8 mouse cellular contexts compared by ENCODE assay signal in the genomic region with DNA sequence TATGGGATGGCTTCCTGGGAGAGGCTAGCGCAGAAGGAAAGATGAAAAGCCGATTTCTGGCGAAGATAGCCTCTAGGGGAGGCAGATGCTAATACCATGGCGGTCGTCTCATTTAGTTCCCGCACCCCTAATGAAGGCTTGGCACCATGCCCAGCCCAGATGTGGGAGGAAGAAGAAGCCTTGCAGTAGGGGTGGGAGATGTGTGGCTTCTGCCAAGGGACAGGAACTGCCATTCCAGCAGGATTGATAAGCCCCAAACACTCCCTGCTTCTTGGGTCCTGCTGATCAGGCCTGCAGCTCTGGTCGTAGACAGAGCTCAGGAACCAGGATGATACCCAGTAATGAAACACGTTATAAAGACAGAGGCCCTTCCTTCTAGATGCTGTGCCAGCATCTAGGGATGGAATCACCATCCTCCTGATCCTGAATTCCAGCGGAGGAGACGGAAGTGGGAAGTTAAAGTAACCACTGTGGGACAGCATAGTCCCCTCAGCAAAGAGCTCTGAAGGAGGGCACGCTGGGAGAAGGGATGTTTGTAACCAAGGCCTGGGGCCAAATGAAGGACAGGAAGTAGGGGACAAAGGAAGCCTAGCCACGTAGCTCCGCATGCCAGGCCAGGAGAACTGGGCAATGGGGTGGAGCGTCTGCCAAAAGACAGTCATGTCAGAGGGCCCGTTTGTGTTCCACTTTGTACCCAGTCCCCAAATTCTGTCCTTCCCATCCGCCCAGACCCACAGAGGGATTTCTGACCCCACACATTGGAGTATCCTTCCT. TPM values are rescaled to one million over a fixed set of nuclear protein-coding genes. Genes with fewer than 3 reads are reported as not detected.
A peak's percentile ranks its signal among the peaks of the same experiment; 100 is the strongest.
DNase-seq lines count a peak whose midpoint lies in the region; ATAC-seq and TF ChIP-seq lines count a peak whose summit lies in the region.

No protein-coding gene starts in this region.

- no peaks in the 10 kb centered on the region for H3K9me3 ChIP-seq in kidney, embryonic 14.5 days (ENCODE audit: control insufficient read depth, low read length)
- no peaks in the 10 kb centered on the region for H3K9me3 ChIP-seq in heart, embryonic 14.5 days (ENCODE audit: control insufficient read depth, low read length)
- no peaks in the 10 kb centered on the region for H3K9me3 ChIP-seq in midbrain, embryonic 15.5 days

- intact Hi-C loops in left cerebral cortex, postnatal 36 days (cut with DNase I): no loop called here

- no peaks in the 10 kb centered on the region for H3K36me3 ChIP-seq in kidney, embryonic 14.5 days (ENCODE audit: control insufficient read depth, insufficient read depth, low read length)
- H3K36me3 ChIP-seq in heart, embryonic 14.5 days (ENCODE audit: control insufficient read depth, insufficient read depth, low read length): no peaks in the 10 kb centered on the region
- H3K36me3 ChIP-seq in midbrain, embryonic 15.5 days (replicated peaks): no peaks in the 10 kb centered on the region

- no peak for TF ChIP-seq POLR2A in brain, embryonic 14.5 days (IDR thresholded peaks at IDR 0.05; ENCODE audit: borderline replicate concordance, extremely low read depth, insufficient read depth, insufficient read length, poor library complexity, severe bottlenecking)

- no peak for DNase-seq in kidney, adult 18-20 months
- peak; percentile 91 for DNase-seq in brain, embryonic 14.5 days (ENCODE audit: low read depth)
- DNase-seq in left cerebral cortex, postnatal 36 days (ENCODE audit: low spot score in 2 of 2): peak; percentile 28 to 29
- DNase-seq in thymus, postnatal 36 days: no peak

- peak overlapping the region; percentile 91 for H3K4me2 ChIP-seq in kidney, embryonic 14.5 days (replicated peaks; ENCODE audit: low read depth, low read length)
- peak overlapping the region; percentile 76 for H3K4me2 ChIP-seq in heart, embryonic 14.5 days (ENCODE audit: low read length)
- peak overlapping the region; percentile 80 for H3K4me2 ChIP-seq in midbrain, embryonic 15.5 days

- H3K27me3 ChIP-seq in kidney, embryonic 14.5 days (ENCODE audit: control insufficient read depth, insufficient read depth, low read length): no peaks in the 10 kb centered on the region
- H3K27me3 ChIP-seq in heart, embryonic 14.5 days (ENCODE audit: control insufficient read depth, insufficient read depth, low read length): peaks cover 6% of the 10 kb centered on the region; the same call in 1 of the 2 replicates
- H3K27me3 ChIP-seq in midbrain, embryonic 15.5 days (replicated peaks): no peaks in the 10 kb centered on the region

- ATAC-seq in kidney, embryonic 14.5 days (ENCODE audit: low FRiP score, low TSS enrichment): no peak
- ATAC-seq in heart, embryonic 14.5 days (ENCODE audit: insufficient number of reproducible peaks, insufficient read depth, low FRiP score, low read depth): no peak
- no peak for ATAC-seq in midbrain, embryonic 15.5 days (replicated peaks)
- ATAC-seq in monocyte, adult 5-6 weeks (replicated peaks; ENCODE audit: insufficient number of reproducible peaks, low FRiP score, low TSS enrichment, poor library complexity, severe bottlenecking): no peak

- peak; percentile 8; the same call in 1 of the 2 replicates for TF ChIP-seq CTCF in brain, embryonic 14.5 days (IDR thresholded peaks at IDR 0.05; ENCODE audit: borderline replicate concordance, extremely low read depth, insufficient read depth, insufficient read length)

- WGBS in kidney, embryonic 14.5 days: 55% methylated on average over 16 of the region's 16 CpGs
- WGBS in heart, embryonic 14.5 days: 50% methylated on average over 16 of the region's 16 CpGs
- WGBS in midbrain, embryonic 15.5 days: 33% methylated on average over 16 of the region's 16 CpGs

- H3K9ac ChIP-seq in kidney, embryonic 14.5 days (ENCODE audit: low read depth, low read length): peak overlapping the region; percentile 25; the same call in 1 of the 2 replicates
- H3K9ac ChIP-seq in heart, embryonic 14.5 days (ENCODE audit: low read length): 0 out of 2 replicates have a peak overlapping the region, but pooled peaks have one; percentile 8
- peak overlapping the region; percentile 81 for H3K9ac ChIP-seq in midbrain, embryonic 15.5 days

- peak overlapping the region; percentile 2; the same call in 1 of the 2 replicates for H3K27ac ChIP-seq in kidney, embryonic 14.5 days (ENCODE audit: low read depth, low read length)
- peak overlapping the region; percentile 3 to 19; a peak in 1 of 4 replicates for H3K27ac ChIP-seq in heart, embryonic 14.5 days (replicated peaks in 1 of 2; ENCODE audit: control insufficient read depth in 1 of 2, insufficient read depth in 1 of 2, low read depth in 2 of 2, low read length in 2 of 2)
- peak overlapping the region; percentile 87 for H3K27ac ChIP-seq in midbrain, embryonic 15.5 days

- no peak overlapping the region for H3K4me3 ChIP-seq in kidney, embryonic 14.5 days (ENCODE audit: low read length)
- peak overlapping the region in 1 of 2 experiments; percentile 74; a peak in 1 of 4 replicates for H3K4me3 ChIP-seq in heart, embryonic 14.5 days (ENCODE audit: control insufficient read depth in 1 of 2, insufficient read depth in 1 of 2, low read depth in 1 of 2, low read length in 2 of 2)
- peak overlapping the region; percentile 59 for H3K4me3 ChIP-seq in midbrain, embryonic 15.5 days

- H3K4me1 ChIP-seq in kidney, embryonic 14.5 days (ENCODE audit: control insufficient read depth, insufficient read depth, low read length): peaks cover 34% of the 10 kb centered on the region
- H3K4me1 ChIP-seq in heart, embryonic 14.5 days (ENCODE audit: control insufficient read depth in 2 of 2, insufficient read depth in 2 of 2, low read length in 2 of 2): peaks cover 18 to 34% of the 10 kb centered on the region in 2 experiments
- H3K4me1 ChIP-seq in midbrain, embryonic 15.5 days: peaks cover 44% of the 10 kb centered on the region

RNA-seq across cellular contexts. Expression of gene Cdr2l, which starts 2.2 kb away (rescaled TPM):
- 11.5 and 13.0 TPM in 2 replicates for polyA plus RNA-seq in kidney, embryonic 14.5 days (2014; fragmentation: Nextera tagmentation; extraction: Ambion mirVana)
- polyA plus RNA-seq in brain, embryonic 14.5 days (2012; rRNA removed): 39.1 and 50.8 TPM in 2 replicates
- 10.3 and 10.5 TPM in 2 replicates for polyA plus RNA-seq in heart, embryonic 14.5 days (2014; fragmentation: Nextera tagmentation; extraction: Ambion mirVana)
- total RNA-seq in left cerebral cortex, postnatal 36 days (2021): 10 to 100 TPM; 20.6 to 23.1 TPM
- 26.9 and 27.3 TPM in 2 replicates for polyA plus RNA-seq in midbrain, embryonic 15.5 days (2015; fragmentation: Nextera tagmentation; extraction: Ambion mirVana)
- not detected in 3 replicates for total RNA-seq in monocyte, adult 5-6 weeks (2017)

RNA-seq across cellular contexts. Expression of gene Hid1, which starts 16.3 kb away (rescaled TPM):
- 2.3 and 4.4 TPM in 2 replicates for polyA plus RNA-seq in kidney, embryonic 14.5 days (2014; fragmentation: Nextera tagmentation; extraction: Ambion mirVana)
- polyA plus RNA-seq in brain, embryonic 14.5 days (2012; rRNA removed): 61.7 and 64.8 TPM in 2 replicates
- polyA plus RNA-seq in heart, embryonic 14.5 days (2014; fragmentation: Nextera tagmentation; extraction: Ambion mirVana): 7.4 and 7.8 TPM in 2 replicates
- total RNA-seq in left cerebral cortex, postnatal 36 days (2021): 100 to 1,000 TPM; 106 to 107 TPM
- 67.0 and 67.2 TPM in 2 replicates for polyA plus RNA-seq in midbrain, embryonic 15.5 days (2015; fragmentation: Nextera tagmentation; extraction: Ambion mirVana)
- 4.7 to 13.4 TPM (median 7.5 TPM) in 3 replicates for total RNA-seq in monocyte, adult 5-6 weeks (2017)

RNA-seq across cellular contexts. Expression of gene Mrpl58, which starts 19.7 kb away (rescaled TPM):
- polyA plus RNA-seq in kidney, embryonic 14.5 days (2014; fragmentation: Nextera tagmentation; extraction: Ambion mirVana): 235 and 261 TPM in 2 replicates
- 115 and 126 TPM in 2 replicates for polyA plus RNA-seq in brain, embryonic 14.5 days (2012; rRNA removed)
- 191 and 195 TPM in 2 replicates for polyA plus RNA-seq in heart, embryonic 14.5 days (2014; fragmentation: Nextera tagmentation; extraction: Ambion mirVana)
- 100 to 1,000 TPM; 115 to 119 TPM for total RNA-seq in left cerebral cortex, postnatal 36 days (2021)
- 182 and 191 TPM in 2 replicates for polyA plus RNA-seq in midbrain, embryonic 15.5 days (2015; fragmentation: Nextera tagmentation; extraction: Ambion mirVana)
- total RNA-seq in monocyte, adult 5-6 weeks (2017): 57.9 to 84.5 TPM (median 60.9 TPM) in 3 replicates

RNA-seq across cellular contexts. Expression of gene Atp5h, which starts 35.9 kb away (rescaled TPM):
- polyA plus RNA-seq in kidney, embryonic 14.5 days (2014; fragmentation: Nextera tagmentation; extraction: Ambion mirVana): 962 and 1,151 TPM in 2 replicates
- polyA plus RNA-seq in brain, embryonic 14.5 days (2012; rRNA removed): 399 and 402 TPM in 2 replicates
- polyA plus RNA-seq in heart, embryonic 14.5 days (2014; fragmentation: Nextera tagmentation; extraction: Ambion mirVana): 2,259 and 2,271 TPM in 2 replicates
- 100 to 1,000 TPM; 417 to 474 TPM for total RNA-seq in left cerebral cortex, postnatal 36 days (2021)
- polyA plus RNA-seq in midbrain, embryonic 15.5 days (2015; fragmentation: Nextera tagmentation; extraction: Ambion mirVana): 782 and 789 TPM in 2 replicates
- 553 to 728 TPM (median 631 TPM) in 3 replicates for total RNA-seq in monocyte, adult 5-6 weeks (2017)

RNA-seq across cellular contexts. Expression of gene Kctd2, which starts 36.0 kb away (rescaled TPM):
- polyA plus RNA-seq in kidney, embryonic 14.5 days (2014; fragmentation: Nextera tagmentation; extraction: Ambion mirVana): 22.7 and 23.9 TPM in 2 replicates
- 45.9 and 46.8 TPM in 2 replicates for polyA plus RNA-seq in brain, embryonic 14.5 days (2012; rRNA removed)
- polyA plus RNA-seq in heart, embryonic 14.5 days (2014; fragmentation: Nextera tagmentation; extraction: Ambion mirVana): 19.3 and 23.5 TPM in 2 replicates
- total RNA-seq in left cerebral cortex, postnatal 36 days (2021): 10 to 100 TPM; 72.0 to 79.2 TPM
- polyA plus RNA-seq in midbrain, embryonic 15.5 days (2015; fragmentation: Nextera tagmentation; extraction: Ambion mirVana): 32.3 and 34.8 TPM in 2 replicates
- 20.7 to 29.6 TPM (median 24.3 TPM) in 3 replicates for total RNA-seq in monocyte, adult 5-6 weeks (2017)

Comparison
In these comparisons a context has a peak if more than half of its experiments do, and no peak if none do; other contexts are left out.
1. H3K27ac ChIP-seq: peak in every context shown above with its lines; median percentile 87 in midbrain, embryonic 15.5 days; 11 in heart, embryonic 14.5 days; 2 in kidney, embryonic 14.5 days.
2. H3K9ac ChIP-seq: peak in every context shown above with its lines; median percentile 81 in midbrain, embryonic 15.5 days; 25 in kidney, embryonic 14.5 days; 8 in heart, embryonic 14.5 days.
3. DNase-seq: peak in brain, embryonic 14.5 days (single experiment) and left cerebral cortex, postnatal 36 days (2 of 2); none in kidney, adult 18-20 months (single experiment) and thymus, postnatal 36 days (0 of 2).
4. Peak in every context shown above with its lines, with median percentiles within 50 percentile points of each other: H3K4me2 ChIP-seq.